ENCODE assay signal across 8 mouse cellular contexts in the genomic region with DNA sequence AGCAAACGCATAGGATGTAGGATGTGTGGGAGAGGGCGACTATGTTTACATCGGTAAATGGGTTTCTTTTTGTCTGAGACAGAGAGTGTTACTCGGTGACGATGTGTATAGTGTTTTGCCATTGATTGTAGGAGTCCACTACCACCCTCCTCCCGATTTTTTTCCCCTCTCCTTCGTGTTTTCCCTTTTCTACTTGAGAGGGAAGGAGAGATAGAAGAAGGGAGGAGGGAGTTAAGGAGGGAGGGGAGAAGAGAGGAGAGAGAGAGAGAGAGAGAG.
DNase-seq lines count a peak whose midpoint lies in the region; ATAC-seq and TF ChIP-seq lines count a peak whose summit lies in the region.

No protein-coding gene starts in this region.

- no peak for ATAC-seq in heart, embryonic 13.5 days (ENCODE audit: extremely low read depth, insufficient number of reproducible peaks, low FRiP score, low TSS enrichment)
- ATAC-seq in forebrain, postnatal 0 days = peak; percentile 26
- ATAC-seq in midbrain, embryonic 11.5 days (ENCODE audit: low FRiP score) = peak; percentile 17; the same call in 1 of the 2 replicates

- peak overlapping the region; percentile 69 for H3K4me2 ChIP-seq in heart, embryonic 13.5 days
- H3K4me2 ChIP-seq in forebrain, postnatal 0 days (ENCODE audit: low read depth) = peak overlapping the region; percentile 76
- H3K4me2 ChIP-seq in midbrain, embryonic 11.5 days = peak overlapping the region; percentile 55

- no peaks in the 10 kb centered on the region for H3K9me3 ChIP-seq in heart, embryonic 13.5 days
- H3K9me3 ChIP-seq in forebrain, postnatal 0 days (ENCODE audit: low read length) = no peaks in the 10 kb centered on the region
- no peaks in the 10 kb centered on the region for H3K9me3 ChIP-seq in midbrain, embryonic 11.5 days (ENCODE audit: control insufficient read depth, low read length)

- no peak overlapping the region for H3K27ac ChIP-seq in heart, embryonic 13.5 days (replicated peaks)
- peak overlapping the region; percentile 90 for H3K27ac ChIP-seq in forebrain, postnatal 0 days (ENCODE audit: low read depth, low read length)
- peak overlapping the region; percentile 67 for H3K27ac ChIP-seq in midbrain, embryonic 11.5 days (ENCODE audit: low read depth, low read length)
- H3K27ac ChIP-seq in gastrocnemius, adult 2 months = no peak overlapping the region

- intact Hi-C loops in heart, postnatal 14 days (cut with DNase I) = no loop called here
- intact Hi-C loops in gastrocnemius, adult 2 months (cut with DNase I) = no loop called here

- WGBS in heart, embryonic 13.5 days = 2% methylated on average over 7 of the region's 7 CpGs
- 1% methylated on average over 7 of the region's 7 CpGs for WGBS in forebrain, postnatal 0 days
- WGBS in midbrain, embryonic 11.5 days = 2% methylated on average over 7 of the region's 7 CpGs

- no peak for DNase-seq in heart, postnatal 14 days
- peak; percentile 30 for DNase-seq in Muller cell, postnatal 12 days (ENCODE audit: inconsistent ontology term)
- no peak for DNase-seq in forebrain, postnatal 0 days
- no peak for DNase-seq in midbrain, embryonic 11.5 days (ENCODE audit: low spot score, missing footprints)
- no peak for DNase-seq in urinary bladder, adult 2 months (ENCODE audit: low spot score)
- no peak for DNase-seq in retina, postnatal 1 day
- no peak for DNase-seq in gastrocnemius, adult 2 months

- peak overlapping the region; percentile 24; the same call in 1 of the 2 replicates for H3K9ac ChIP-seq in heart, embryonic 13.5 days
- H3K9ac ChIP-seq in forebrain, postnatal 0 days = peak overlapping the region; percentile 75
- peak overlapping the region; percentile 61 for H3K9ac ChIP-seq in midbrain, embryonic 11.5 days (ENCODE audit: low read length)

- peaks cover 36% of the 10 kb centered on the region for H3K4me1 ChIP-seq in heart, embryonic 13.5 days
- no peaks in the 10 kb centered on the region for H3K4me1 ChIP-seq in forebrain, postnatal 0 days (ENCODE audit: insufficient read depth)
- H3K4me1 ChIP-seq in midbrain, embryonic 11.5 days (ENCODE audit: control insufficient read depth, insufficient read depth, low read length) = peaks cover 18% of the 10 kb centered on the region

- H3K27me3 ChIP-seq in heart, embryonic 13.5 days (replicated peaks) = peaks cover 70% of the 10 kb centered on the region
- H3K27me3 ChIP-seq in forebrain, postnatal 0 days (ENCODE audit: insufficient read depth, low read length) = no peaks in the 10 kb centered on the region
- H3K27me3 ChIP-seq in midbrain, embryonic 11.5 days (ENCODE audit: control insufficient read depth, insufficient read depth, low read length) = peaks cover 47% of the 10 kb centered on the region

- peak overlapping the region; percentile 45 for H3K4me3 ChIP-seq in heart, embryonic 13.5 days
- peak overlapping the region; percentile 71 for H3K4me3 ChIP-seq in forebrain, postnatal 0 days (ENCODE audit: low read depth, low read length)
- peak overlapping the region; percentile 38 for H3K4me3 ChIP-seq in midbrain, embryonic 11.5 days (ENCODE audit: low read depth, low read length)
- no peak overlapping the region for H3K4me3 ChIP-seq in gastrocnemius, adult 2 months

- TF ChIP-seq CTCF in forebrain, postnatal 0 days (IDR thresholded peaks at IDR 0.05; ENCODE audit: low read depth) = no peak
- no peak for TF ChIP-seq CTCF in gastrocnemius, adult 2 months (IDR thresholded peaks at IDR 0.05)

- H3K36me3 ChIP-seq in heart, embryonic 13.5 days = no peaks in the 10 kb centered on the region
- no peaks in the 10 kb centered on the region for H3K36me3 ChIP-seq in forebrain, postnatal 0 days (ENCODE audit: insufficient read depth)
- H3K36me3 ChIP-seq in midbrain, embryonic 11.5 days (ENCODE audit: control insufficient read depth, insufficient read depth, low read length) = no peaks in the 10 kb centered on the region

Comparison
In these comparisons a context has a peak if more than half of its experiments do, and no peak if none do; other contexts are left out.
1. H3K27ac ChIP-seq: peak in forebrain, postnatal 0 days (single experiment) and midbrain, embryonic 11.5 days (single experiment); none in heart, embryonic 13.5 days (single experiment) and gastrocnemius, adult 2 months (single experiment).
2. H3K9ac ChIP-seq: peak in every context shown above with its lines; median percentile 75 in forebrain, postnatal 0 days; 61 in midbrain, embryonic 11.5 days; 24 in heart, embryonic 13.5 days.
3. Peak in every context shown above with its lines, with median percentiles within 50 percentile points of each other: H3K4me2 ChIP-seq.